Mouse (Mus musculus) heart, embryonic 16.5 days (tissue): ENCODE measurements around the gene Stk38l. TPM values are rescaled to one million over a fixed set of nuclear protein-coding genes. Genes with fewer than 3 reads are reported as not detected.
A peak's percentile ranks its signal among the peaks of the same experiment; 100 is the strongest.

Source experiments
- ATAC-seq: fragments of 200-750 bp; cut with Nextera tagmentation; replicated peaks from 2 replicates; pipeline ENCODE4 v1.8.0; 2017; ENCODE audit warnings: moderate number of reproducible peaks; ENCODE audit not compliant: insufficient read depth, low FRiP score; ENCODE audit errors: extremely low read depth
- H3K27ac ChIP-seq: fragments of 300-500 bp; sonication (generic); 2 replicates; pipeline ENCODE4 v1.5.1; 2014; ENCODE audit warnings: mild to moderate bottlenecking, low read length, control low read depth, moderate library complexity
- H3K27me3 ChIP-seq: fragments of 300-500 bp; sonication (generic); 2 replicates; pipeline ENCODE4 v1.6.1; 2014; ENCODE audit warnings: low read length, mixed read lengths; ENCODE audit not compliant: control insufficient read depth, insufficient read depth
- H3K36me3 ChIP-seq: fragments of 300-500 bp; sonication (generic); 2 replicates; pipeline ENCODE4 v1.6.1; 2014; ENCODE audit not compliant: control insufficient read depth, insufficient read depth
- H3K4me1 ChIP-seq: fragments of 300-500 bp; sonication (generic); 2 replicates; pipeline ENCODE4 v1.6.1; 2014; ENCODE audit warnings: low read length, mixed read lengths; ENCODE audit not compliant: control insufficient read depth, insufficient read depth
- H3K4me2 ChIP-seq: fragments of 300-500 bp; sonication (generic); 2 replicates; pipeline ENCODE4 v1.6.1; 2014; ENCODE audit warnings: low read depth, mild to moderate bottlenecking, control low read depth, low read length
- H3K4me3 ChIP-seq: fragments of 300-500 bp; sonication (generic); 2 replicates; pipeline ENCODE4 v1.5.1; 2014; ENCODE audit warnings: mild to moderate bottlenecking, control low read depth, low read length
- H3K9ac ChIP-seq: fragments of 300-500 bp; sonication (generic); 2 replicates; pipeline ENCODE4 v1.6.1; 2014; ENCODE audit warnings: low read length, control low read depth
- H3K9me3 ChIP-seq: fragments of 300-500 bp; sonication (generic); replicated peaks from 2 replicates; pipeline ENCODE4 v1.6.1; 2016; ENCODE audit warnings: low read length; ENCODE audit not compliant: control insufficient read depth
- WGBS: fragments of 180-500 bp; shearing (Covaris S2); extraction: QIAGEN DNeasy Blood & Tissue Kit; methylation state at CpG from one replicate; pipeline ENCODE4 v1.1.7; 2014; 5-methylcytosine and 5-hydroxymethylcytosine counted together
- polyA plus RNA-seq: library from polyadenylated mRNA; unstranded; fragments of >200 nt; fragmentation: Nextera tagmentation; extraction: Ambion mirVana; gene quantifications from 2 replicates; pipeline ENCODE4 v1.2.1, GENCODE M21; 2015

The Stk38l gene
- polyA plus RNA-seq, result 28.9 and 30.3 TPM in 2 replicates

- 1% methylated on average over 87 of the region's 87 CpGs for WGBS
- Histone ChIP-seq H3K4me1 (peaks cover 6% of the 10 kb centered on the region; the same call in 1 of the 2 replicates), H3K36me3 (no peaks in the 10 kb centered on the region), H3K4me3 (peak within 1 kb of the TSS; percentile 99), H3K4me2 (peak within 1 kb of the TSS; percentile 80), H3K9ac (peak within 1 kb of the TSS; percentile 98), H3K27ac (peak within 1 kb of the TSS; percentile 95), H3K9me3 (no peaks in the 10 kb centered on the region), H3K27me3 (no peaks in the 10 kb centered on the region)
- peak; percentile 96 for ATAC-seq
These were observed at the start of gene Stk38l for GRCm38 (mm10) chr6:146724581-146725383. Stk38l (plus strand) TSS chr6:146724995.

GRCm38 (mm10) chr6:146676904-146677303 lies 47.9 kb upstream of the Stk38l start:
- Histone ChIP-seq H3K27ac (no peak overlapping the region), H3K4me1 (peaks cover 32% of the 10 kb centered on the region), H3K27me3 (no peaks in the 10 kb centered on the region), H3K9ac (no peak overlapping the region), H3K4me3 (no peak overlapping the region), H3K9me3 (peaks cover 9% of the 10 kb centered on the region), H3K36me3 (no peaks in the 10 kb centered on the region), H3K4me2 (no peak overlapping the region)
- 32% methylated on average over 10 of the region's 10 CpGs for WGBS
- no peak for ATAC-seq

GRCm38 (mm10) chr6:146678136-146679070 lies 46.4 kb upstream of the Stk38l start:
- no peak for ATAC-seq
- H3K9me3 ChIP-seq, result peaks cover 9% of the 10 kb centered on the region
- no peaks in the 10 kb centered on the region for H3K27me3 ChIP-seq
- H3K27ac ChIP-seq, result peak overlapping the region; percentile 82
- peaks cover 34% of the 10 kb centered on the region for H3K4me1 ChIP-seq
- H3K9ac ChIP-seq, result peak overlapping the region; percentile 18
- no peak overlapping the region for H3K4me3 ChIP-seq
- H3K36me3 ChIP-seq, result no peaks in the 10 kb centered on the region
- WGBS, result 28% methylated on average over 10 of the region's 10 CpGs
- H3K4me2 ChIP-seq, result no peak overlapping the region

- Histone ChIP-seq H3K27ac (peak overlapping the region; percentile 66), H3K4me1 (peaks cover 29% of the 10 kb centered on the region), H3K9ac (0 out of 2 replicates have a peak overlapping the region, but pooled peaks have one; percentile 24)
These were observed 40.9 kb upstream of the Stk38l start for GRCm38 (mm10) chr6:146683881-146684280.

GRCm38 (mm10) chr6:146685781-146686308 lies 39.0 kb upstream of the Stk38l start:
- ATAC-seq, result peak; percentile 93
- H3K4me2 ChIP-seq, result peak overlapping the region; percentile 48
- peaks cover 4% of the 10 kb centered on the region; the same call in 1 of the 2 replicates for H3K9me3 ChIP-seq
- H3K4me3 ChIP-seq, result no peak overlapping the region
- peaks cover 28% of the 10 kb centered on the region for H3K4me1 ChIP-seq
- H3K9ac ChIP-seq, result no peak overlapping the region
- H3K27me3 ChIP-seq, result no peaks in the 10 kb centered on the region
- H3K36me3 ChIP-seq, result no peaks in the 10 kb centered on the region
- peak overlapping the region; percentile 97 for H3K27ac ChIP-seq
- 19% methylated on average over 17 of the region's 17 CpGs for WGBS

More at GRCm38 (mm10) chr6:146683881-146684280, 40.9 kb upstream of the Stk38l start:
- Histone ChIP-seq H3K36me3 (no peaks in the 10 kb centered on the region), H3K4me2 (no peak overlapping the region), H3K4me3 (no peak overlapping the region), H3K27me3 (no peaks in the 10 kb centered on the region), H3K9me3 (peaks cover 9% of the 10 kb centered on the region)
- 80% methylated on average over 4 of the region's 4 CpGs for WGBS
- no peak for ATAC-seq

GRCm38 (mm10) chr6:146686463-146687196 lies 38.2 kb upstream of the Stk38l start:
- no peak overlapping the region for H3K4me3 ChIP-seq
- peak overlapping the region; percentile 97 for H3K27ac ChIP-seq
- H3K9me3 ChIP-seq, result peaks cover 4% of the 10 kb centered on the region; the same call in 1 of the 2 replicates
- ATAC-seq, result peak; percentile 50; the same call in 1 of the 2 replicates
- H3K36me3 ChIP-seq, result no peaks in the 10 kb centered on the region
- H3K27me3 ChIP-seq, result no peaks in the 10 kb centered on the region
- H3K4me1 ChIP-seq, result peaks cover 28% of the 10 kb centered on the region
- H3K9ac ChIP-seq, result peak overlapping the region; percentile 46
- H3K4me2 ChIP-seq, result peak overlapping the region; percentile 48
- WGBS, result 38% methylated on average over 5 of the region's 5 CpGs

- Histone ChIP-seq H3K27me3 (no peaks in the 10 kb centered on the region), H3K4me3 (no peak overlapping the region), H3K36me3 (no peaks in the 10 kb centered on the region), H3K9me3 (peaks cover 4% of the 10 kb centered on the region; the same call in 1 of the 2 replicates), H3K4me1 (peaks cover 26% of the 10 kb centered on the region), H3K4me2 (no peak overlapping the region), H3K9ac (no peak overlapping the region), H3K27ac (no peak overlapping the region)
- ATAC-seq, result no peak
- 84% methylated on average over 7 of the region's 7 CpGs for WGBS
These were observed 36.8 kb upstream of the Stk38l start for GRCm38 (mm10) chr6:146688010-146688409.

- Histone ChIP-seq H3K9me3 (peaks cover 4% of the 10 kb centered on the region; the same call in 1 of the 2 replicates), H3K4me1 (peaks cover 20% of the 10 kb centered on the region), H3K4me2 (no peak overlapping the region), H3K27me3 (no peaks in the 10 kb centered on the region), H3K36me3 (no peaks in the 10 kb centered on the region), H3K9ac (no peak overlapping the region), H3K4me3 (no peak overlapping the region), H3K27ac (no peak overlapping the region)
- WGBS, result 91% methylated on average over 5 of the region's 5 CpGs
- no peak for ATAC-seq
These were observed 35.9 kb upstream of the Stk38l start for GRCm38 (mm10) chr6:146688861-146689260.
